Mouse (Mus musculus) intestine, embryonic 14.5 days (tissue): ENCODE measurements around the gene Vars. TPM values are rescaled to one million over a fixed set of nuclear protein-coding genes. Genes with fewer than 3 reads are reported as not detected.
A peak's percentile ranks its signal among the peaks of the same experiment; 100 is the strongest.
"Not testable (repeated sequence)": the region's sequence is repeated elsewhere in the genome, so short reads cannot be mapped to it uniquely, and the experiment has no call there.

Source experiments
- ATAC-seq: fragments of 200-750 bp; cut with Nextera tagmentation; replicated peaks from 2 replicates; pipeline ENCODE4 v1.8.0; 2017; ENCODE audit warnings: low read depth, moderate number of reproducible peaks, moderate TSS enrichment, moderate library complexity; ENCODE audit not compliant: low FRiP score, low TSS enrichment
- DNase-seq: peaks from one replicate; pipeline ENCODE4 v3.0.0-alpha.2; 2018; ENCODE audit warnings: low spot score
- H3K27ac ChIP-seq: fragments of 300-500 bp; sonication (generic); 2 replicates; pipeline ENCODE4 v1.5.1; 2014; ENCODE audit warnings: low read depth, mild to moderate bottlenecking, control low read depth
- H3K27me3 ChIP-seq: fragments of 300-500 bp; sonication (generic); replicated peaks from 2 replicates; pipeline ENCODE4 v1.6.1; 2014; ENCODE audit warnings: low read length, control low read depth; ENCODE audit not compliant: control insufficient read depth, insufficient read depth
- H3K36me3 ChIP-seq: fragments of 300-500 bp; sonication (generic); 2 replicates; pipeline ENCODE4 v1.6.1; 2014; ENCODE audit warnings: low read length, control low read depth; ENCODE audit not compliant: control insufficient read depth, insufficient read depth
- H3K4me1 ChIP-seq: fragments of 300-500 bp; sonication (generic); replicated peaks from 2 replicates; pipeline ENCODE4 v1.6.1; 2014; ENCODE audit warnings: low read length, control low read depth, mixed read lengths; ENCODE audit not compliant: control insufficient read depth, insufficient read depth
- H3K4me2 ChIP-seq: fragments of 300-500 bp; sonication (generic); 2 replicates; pipeline ENCODE4 v1.6.1; 2014; ENCODE audit warnings: low read length
- H3K4me3 ChIP-seq: fragments of 300-500 bp; sonication (generic); 2 replicates; pipeline ENCODE4 v1.5.1; 2014; ENCODE audit warnings: low read depth, low read length, control low read depth, mixed read lengths
- H3K9ac ChIP-seq: fragments of 300-500 bp; sonication (generic); 2 replicates; pipeline ENCODE4 v1.6.1; 2014; ENCODE audit warnings: mild to moderate bottlenecking, low read length
- H3K9me3 ChIP-seq: fragments of 300-500 bp; sonication (generic); 2 replicates; pipeline ENCODE4 v1.6.1; 2016; ENCODE audit warnings: low read length, control low read depth; ENCODE audit not compliant: control insufficient read depth
- WGBS: fragments of 180-500 bp; shearing (Covaris S2); extraction: QIAGEN DNeasy Blood & Tissue Kit; methylation state at CpG from one replicate; pipeline ENCODE4 v1.1.7; 2014; 5-methylcytosine and 5-hydroxymethylcytosine counted together
- polyA plus RNA-seq: library from polyadenylated mRNA; unstranded; fragments of >200 nt; fragmentation: Nextera tagmentation; extraction: Ambion mirVana; gene quantifications from 2 replicates; pipeline ENCODE4 v1.2.1, GENCODE M21; 2014

The Vars gene
- polyA plus RNA-seq, 1 experiment from 2014 or later: 133 TPM

GRCm38 (mm10) chr17:34964640-34965049 is 36.1 kb upstream of the Vars start:
- WGBS: 27% methylated on average over 1 of the region's 1 CpGs
- no peak overlapping the region for H3K4me3 ChIP-seq
- no peaks in the 10 kb centered on the region for H3K36me3 ChIP-seq
- peaks cover 5% of the 10 kb centered on the region for H3K4me1 ChIP-seq
- H3K9me3 ChIP-seq: no peaks in the 10 kb centered on the region
- H3K9ac ChIP-seq: no peak overlapping the region
- H3K4me2 ChIP-seq: no peak overlapping the region
- ATAC-seq (no peak), DNase-seq (no peak)
- H3K27ac ChIP-seq: no peak overlapping the region
- H3K27me3 ChIP-seq: peaks cover 22% of the 10 kb centered on the region

- H3K4me3 ChIP-seq: no peak overlapping the region
- no peaks in the 10 kb centered on the region for H3K4me1 ChIP-seq
- WGBS: 62% methylated on average over 5 of the region's 5 CpGs
- DNase-seq (no peak), ATAC-seq (no peak)
- no peak overlapping the region for H3K4me2 ChIP-seq
- no peaks in the 10 kb centered on the region for H3K36me3 ChIP-seq
- H3K9ac ChIP-seq: no peak overlapping the region
- peaks cover 25% of the 10 kb centered on the region for H3K27me3 ChIP-seq
- no peaks in the 10 kb centered on the region for H3K9me3 ChIP-seq
- H3K27ac ChIP-seq: no peak overlapping the region
Measured at GRCm38 (mm10) chr17:34965627-34966026, 35.2 kb upstream of the Vars start.

- 61% methylated on average over 6 of the region's 11 CpGs for WGBS
Measured at GRCm38 (mm10) chr17:34969822-34970221, 31.0 kb upstream of the Vars start, which contains the start of gene Gm20481. Gene Gm20481, plus strand, starts transcription at chr17:34969912.

GRCm38 (mm10) chr17:34970850-34971249 is 29.9 kb upstream of the Vars start:
- H3K27ac ChIP-seq, H3K4me2 ChIP-seq, ATAC-seq, H3K4me1 ChIP-seq, H3K9ac ChIP-seq, DNase-seq, H3K4me3 ChIP-seq, H3K36me3 ChIP-seq, H3K9me3 ChIP-seq: not testable (repeated sequence)
- H3K27me3 ChIP-seq: peaks cover 25% of the 10 kb centered on the region
- 39% methylated on average over 25 of the region's 37 CpGs for WGBS

More at GRCm38 (mm10) chr17:34969822-34970221, 31.0 kb upstream of the Vars start, which contains the start of gene Gm20481:
- DNase-seq: peak; percentile 46
- H3K4me2 ChIP-seq, H3K9me3 ChIP-seq, H3K4me1 ChIP-seq, H3K4me3 ChIP-seq, H3K36me3 ChIP-seq, H3K27ac ChIP-seq, H3K9ac ChIP-seq, ATAC-seq: not testable (repeated sequence)
- peaks cover 25% of the 10 kb centered on the region for H3K27me3 ChIP-seq

- H3K4me1 ChIP-seq, H3K9ac ChIP-seq, H3K9me3 ChIP-seq, H3K36me3 ChIP-seq, DNase-seq, H3K27ac ChIP-seq: not testable (repeated sequence)
- H3K27me3 ChIP-seq: peaks cover 25% of the 10 kb centered on the region
- peak overlapping the region; percentile 83 for H3K4me2 ChIP-seq
- H3K4me3 ChIP-seq: peak overlapping the region; percentile 21
- ATAC-seq: peak; percentile 61
- WGBS: 2% methylated on average over 22 of the region's 43 CpGs
Measured at GRCm38 (mm10) chr17:34971694-34972068, 29.1 kb upstream of the Vars start.

GRCm38 (mm10) chr17:34972069-34972749 is 28.6 kb upstream of the Vars start, which contains the start of the genes Hspa1a and Hspa1l:
Gene Hspa1a, minus strand, starts transcription at chr17:34972156.
Gene Hspa1l, plus strand, starts transcription at chr17:34972703.
- Histone ChIP-seq H3K4me3 (peak within 1 kb of the TSS; percentile 43), H3K9ac (peak within 1 kb of the TSS; percentile 41), H3K4me2 (peak within 1 kb of the TSS; percentile 83), H3K27me3 (peaks cover 25% of the 10 kb centered on the region), H3K27ac (peak within 1 kb of the TSS; percentile 38; the same call in 1 of the 2 replicates)
- not testable (repeated sequence) for H3K9me3 ChIP-seq, H3K36me3 ChIP-seq, H3K4me1 ChIP-seq
- peak; percentile 94 for ATAC-seq
- WGBS: under 1% methylated on average over 25 of the region's 33 CpGs
- peak; percentile 83 for DNase-seq

GRCm38 (mm10) chr17:34975581-34976492 is 24.9 kb upstream of the Vars start:
- Histone ChIP-seq H3K27ac (no peak overlapping the region), H3K4me1 (peaks cover 7% of the 10 kb centered on the region), H3K4me3 (no peak overlapping the region), H3K9me3 (no peaks in the 10 kb centered on the region), H3K4me2 (no peak overlapping the region), H3K9ac (no peak overlapping the region), H3K36me3 (no peaks in the 10 kb centered on the region), H3K27me3 (no peaks in the 10 kb centered on the region; the same call in 1 of the 2 replicates)
- 79% methylated on average over 3 of the region's 3 CpGs for WGBS
- DNase-seq (no peak), ATAC-seq (no peak)

- DNase-seq (no peak), ATAC-seq (no peak)
- Histone ChIP-seq H3K27ac (no peak overlapping the region), H3K9ac (no peak overlapping the region), H3K4me3 (no peak overlapping the region), H3K27me3 (no peaks in the 10 kb centered on the region; the same call in 1 of the 2 replicates), H3K4me1 (peaks cover 12% of the 10 kb centered on the region), H3K4me2 (no peak overlapping the region), H3K9me3 (no peaks in the 10 kb centered on the region), H3K36me3 (no peaks in the 10 kb centered on the region)
- WGBS: 95% methylated on average over 20 of the region's 20 CpGs
Measured at GRCm38 (mm10) chr17:34977000-34977399, 23.8 kb upstream of the Vars start.
